Mouse (Mus musculus): Measurements from ENCODE around the gene Tdrd6. TPM values are rescaled to one million over a fixed set of nuclear protein-coding genes. Genes with fewer than 3 reads are reported as not detected.

Gene Tdrd6
- total RNA-seq, 2 experiments from 2014 or later, result not detected

Other genes with a start within 250 kb of the Tdrd6 start
- not detected in 2 replicates for gene Mep1a, start 127.5 kb downstream of the Tdrd6 start, total RNA-seq (2014; fragmentation: Nextera tagmentation)
- not detected in 2 replicates for gene Mep1a, start 127.5 kb downstream of the Tdrd6 start, total RNA-seq (2017)
- gene Ankrd66, start 86.7 kb downstream of the Tdrd6 start, total RNA-seq (2014; fragmentation: Nextera tagmentation), result not detected in 2 replicates
- gene Ankrd66, start 86.7 kb downstream of the Tdrd6 start, total RNA-seq (2017), result not detected in 2 replicates
- gene Pla2g7, start 62.2 kb downstream of the Tdrd6 start, total RNA-seq (2014; fragmentation: Nextera tagmentation), result 1.3 TPM in 1 of 2 replicates, not detected in the other
- 0.13 and 2.4 TPM in 2 replicates for gene Pla2g7, start 62.2 kb downstream of the Tdrd6 start, total RNA-seq (2017)
- 5.1 and 6.4 TPM in 2 replicates for gene Slc25a27, start 36.9 kb upstream of the Tdrd6 start, total RNA-seq (2014; fragmentation: Nextera tagmentation)
- gene Slc25a27, start 36.9 kb upstream of the Tdrd6 start, total RNA-seq (2017), result 1.4 and 3.0 TPM in 2 replicates
- 2.3 and 2.4 TPM in 2 replicates for gene Cyp39a1, start 37.1 kb upstream of the Tdrd6 start, total RNA-seq (2014; fragmentation: Nextera tagmentation)
- gene Cyp39a1, start 37.1 kb upstream of the Tdrd6 start, total RNA-seq (2017), result 4.0 and 5.2 TPM in 2 replicates
- not detected in 2 replicates for gene Rcan2, start 171.1 kb upstream of the Tdrd6 start, total RNA-seq (2014; fragmentation: Nextera tagmentation)
- not detected in 2 replicates for gene Rcan2, start 171.1 kb upstream of the Tdrd6 start, total RNA-seq (2017)

All from granulocyte monocyte progenitor cell, adult 5-6 weeks (primary cell).